Mouse (Mus musculus): ENCODE measurements around the gene Plekha1. TPM values are rescaled to one million over a fixed set of nuclear protein-coding genes. Genes with fewer than 3 reads are reported as not detected.

Plekha1 gene
- polyA plus RNA-seq, 1 experiment from 2014 or later, result 45.1 TPM

DNA sequence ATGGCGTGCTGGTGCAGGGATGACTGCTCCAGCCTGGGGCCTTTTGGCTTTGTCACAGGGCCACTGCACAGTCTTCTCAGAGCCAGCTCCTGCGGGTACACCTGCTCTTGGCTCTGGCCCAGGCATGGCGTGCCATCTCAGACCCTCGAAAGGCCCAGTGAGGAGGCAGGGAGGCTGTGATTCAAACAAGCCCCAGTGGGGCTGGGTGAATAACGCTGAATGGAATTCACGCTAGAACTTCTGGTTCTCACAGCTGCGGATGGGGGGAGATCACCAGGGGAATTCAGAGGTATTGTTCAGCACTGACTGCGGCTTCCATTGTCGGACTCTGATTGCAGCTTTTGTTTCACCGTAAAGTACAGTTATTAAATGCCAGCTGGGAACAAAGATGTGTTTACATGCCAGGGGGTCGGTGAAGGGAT lies 4.8 kb upstream of the Plekha1 start:
- WGBS, result 33% methylated on average over 11 of the region's 11 CpGs
- H3K9ac ChIP-seq, result no peak overlapping the region
- H3K27ac ChIP-seq, result no peak overlapping the region
- no peak overlapping the region for H3K4me2 ChIP-seq (replicated peaks)
- ATAC-seq (ENCODE audit: insufficient number of reproducible peaks, insufficient read depth, low FRiP score, low TSS enrichment), result no peak
- H3K9me3 ChIP-seq, result no peaks in the 10 kb centered on the region
- H3K27me3 ChIP-seq, result no peaks in the 10 kb centered on the region
- H3K36me3 ChIP-seq, result no peaks in the 10 kb centered on the region
- H3K4me3 ChIP-seq, result no peak overlapping the region
- peaks cover 13% of the 10 kb centered on the region; the same call in 1 of the 2 replicates for H3K4me1 ChIP-seq

DNA sequence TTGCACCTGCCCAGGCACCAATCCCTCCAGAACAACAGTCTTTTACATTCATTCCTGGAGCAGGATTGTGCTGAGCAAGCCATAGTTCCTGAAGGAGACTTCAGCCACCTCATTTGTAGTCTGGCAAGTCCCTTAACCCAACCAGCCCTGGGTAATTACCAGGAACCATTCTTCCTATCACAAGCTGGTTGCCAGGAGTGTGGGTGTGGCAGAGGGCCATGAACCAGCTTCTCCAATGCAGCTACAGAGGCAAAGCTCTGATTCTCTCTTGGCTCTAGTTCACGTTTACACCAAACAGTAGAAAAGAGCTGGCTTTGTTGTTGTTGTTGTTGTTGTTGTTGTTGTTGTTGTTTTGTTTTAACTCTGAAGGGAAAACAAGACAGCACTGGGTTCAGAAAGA lies 3.1 kb upstream of the Plekha1 start:
- Histone ChIP-seq H3K9me3 (no peaks in the 10 kb centered on the region), H3K27me3 (no peaks in the 10 kb centered on the region), H3K27ac (no peak overlapping the region), H3K9ac (no peak overlapping the region), H3K4me3 (no peak overlapping the region), H3K36me3 (no peaks in the 10 kb centered on the region), H3K4me1 (peaks cover 15% of the 10 kb centered on the region; the same call in 1 of the 2 replicates), H3K4me2 (replicated peaks) (no peak overlapping the region)
- WGBS, result 54% methylated on average over 1 of the region's 1 CpGs
- no peak for ATAC-seq (ENCODE audit: insufficient number of reproducible peaks, insufficient read depth, low FRiP score, low TSS enrichment)

DNA sequence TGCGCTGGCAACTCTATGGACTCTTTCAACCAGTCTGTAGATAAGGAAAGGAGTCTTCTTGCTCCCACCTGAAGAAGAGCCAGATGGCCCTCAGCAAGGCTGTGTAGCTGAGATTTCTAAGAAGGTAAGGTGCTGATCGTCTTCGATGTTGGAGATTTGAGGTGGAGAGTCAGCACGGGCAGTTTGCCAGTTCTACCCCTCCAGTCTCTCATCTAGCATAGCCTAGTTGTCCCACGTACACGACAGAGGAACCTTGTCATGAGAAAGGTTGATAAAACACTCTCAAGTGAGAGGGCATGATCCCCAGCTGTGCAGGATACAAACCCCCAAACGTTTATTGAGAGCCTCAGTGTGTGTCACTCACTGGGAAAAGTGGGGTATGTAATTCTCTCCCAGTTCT lies 845 bp upstream of the Plekha1 start:
- Histone ChIP-seq H3K27me3 (no peaks in the 10 kb centered on the region), H3K4me1 (peaks cover 15% of the 10 kb centered on the region; the same call in 1 of the 2 replicates), H3K27ac (no peak overlapping the region), H3K4me2 (replicated peaks) (no peak overlapping the region), H3K9me3 (no peaks in the 10 kb centered on the region), H3K9ac (no peak overlapping the region), H3K36me3 (no peaks in the 10 kb centered on the region), H3K4me3 (no peak overlapping the region)
- WGBS, result 78% methylated on average over 7 of the region's 7 CpGs
- no peak for ATAC-seq (ENCODE audit: insufficient number of reproducible peaks, insufficient read depth, low FRiP score, low TSS enrichment)

DNA sequence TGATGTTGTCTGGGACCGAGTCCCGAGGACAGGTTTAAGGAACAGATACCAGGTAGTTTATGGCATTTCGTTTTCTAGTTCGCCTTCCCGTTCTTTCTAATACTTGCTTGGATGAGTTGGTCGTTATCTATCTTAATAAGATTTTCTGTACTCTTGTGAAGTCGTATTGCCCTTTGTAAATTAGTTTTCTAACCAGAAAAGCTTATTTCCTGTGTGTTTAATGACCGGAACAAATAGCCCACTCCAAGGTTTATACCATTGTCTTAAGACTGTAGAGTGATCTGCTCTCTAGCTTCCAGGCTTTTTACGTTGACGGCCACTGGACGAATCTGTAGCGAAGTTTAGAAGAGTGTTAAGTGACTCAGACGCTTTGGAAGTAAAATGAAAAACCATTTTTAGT lies 1.1 kb downstream of the Plekha1 start:
- H3K36me3 ChIP-seq, result no peaks in the 10 kb centered on the region
- H3K4me2 ChIP-seq (replicated peaks), result peak overlapping the region; percentile 69
- H3K27ac ChIP-seq, result no peak overlapping the region
- 0 out of 2 replicates have a peak, but pooled peaks cover 2% of the 10 kb centered on the region for H3K4me1 ChIP-seq
- peak overlapping the region; percentile 87 for H3K4me3 ChIP-seq
- 1% methylated on average over 13 of the region's 13 CpGs for WGBS
- H3K27me3 ChIP-seq, result no peaks in the 10 kb centered on the region
- H3K9ac ChIP-seq, result peak overlapping the region; percentile 77
- no peak for ATAC-seq (ENCODE audit: insufficient number of reproducible peaks, insufficient read depth, low FRiP score, low TSS enrichment)
- no peaks in the 10 kb centered on the region for H3K9me3 ChIP-seq

DNA sequence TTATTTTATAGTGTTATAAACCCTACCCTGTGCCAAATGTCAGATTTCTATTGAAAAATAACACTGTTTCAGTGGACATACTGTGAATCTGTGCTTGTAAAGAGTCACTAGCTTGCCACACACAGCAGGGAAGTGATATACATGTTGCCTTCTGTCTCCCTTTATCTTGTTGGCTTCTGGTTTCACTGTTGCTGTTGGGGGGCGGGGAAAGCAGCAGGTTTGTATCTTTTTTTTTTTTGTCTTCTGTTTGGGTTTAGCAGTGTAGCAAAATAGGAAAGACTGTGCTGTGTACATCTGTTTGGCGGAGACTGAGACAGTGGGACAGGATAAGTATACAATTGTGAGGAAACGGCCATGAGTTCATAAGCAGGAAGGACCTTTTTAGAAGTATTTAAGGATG lies 1.7 kb downstream of the Plekha1 start:
- Histone ChIP-seq H3K27me3 (no peaks in the 10 kb centered on the region), H3K9ac (no peak overlapping the region), H3K4me1 (0 out of 2 replicates have a peak, but pooled peaks cover 2% of the 10 kb centered on the region), H3K4me3 (0 out of 2 replicates have a peak overlapping the region, but pooled peaks have one; percentile 10), H3K27ac (no peak overlapping the region), H3K9me3 (no peaks in the 10 kb centered on the region), H3K36me3 (no peaks in the 10 kb centered on the region), H3K4me2 (replicated peaks) (no peak overlapping the region)
- WGBS, result 71% methylated on average over 3 of the region's 3 CpGs
- ATAC-seq (ENCODE audit: insufficient number of reproducible peaks, insufficient read depth, low FRiP score, low TSS enrichment), result no peak

DNA sequence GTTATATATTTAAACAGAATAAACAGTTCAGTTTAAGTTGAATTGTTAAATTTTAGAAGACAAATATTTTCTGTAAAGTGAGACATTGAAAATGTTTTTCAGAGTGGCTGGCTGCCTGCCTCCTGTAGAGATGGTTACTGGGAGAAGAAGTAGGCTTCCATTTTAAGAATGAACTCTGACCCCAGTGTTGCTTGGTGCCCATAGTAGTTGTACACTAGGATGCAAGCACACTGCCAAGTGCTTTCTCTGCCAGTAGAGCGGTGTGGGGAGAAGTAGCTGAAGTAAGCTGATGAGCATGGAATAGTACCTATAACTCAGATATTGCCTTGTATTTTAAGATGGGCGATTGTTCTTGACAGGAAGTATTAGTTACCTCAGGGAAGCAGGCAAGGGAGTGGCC lies 18.6 kb downstream of the Plekha1 start:
- Histone ChIP-seq H3K27ac (no peak overlapping the region), H3K4me3 (no peak overlapping the region), H3K9ac (no peak overlapping the region), H3K27me3 (no peaks in the 10 kb centered on the region), H3K4me2 (replicated peaks) (no peak overlapping the region), H3K4me1 (no peaks in the 10 kb centered on the region), H3K36me3 (no peaks in the 10 kb centered on the region), H3K9me3 (no peaks in the 10 kb centered on the region)
- 89% methylated on average over 2 of the region's 2 CpGs for WGBS
- no peak for ATAC-seq (ENCODE audit: insufficient number of reproducible peaks, insufficient read depth, low FRiP score, low TSS enrichment)

DNA sequence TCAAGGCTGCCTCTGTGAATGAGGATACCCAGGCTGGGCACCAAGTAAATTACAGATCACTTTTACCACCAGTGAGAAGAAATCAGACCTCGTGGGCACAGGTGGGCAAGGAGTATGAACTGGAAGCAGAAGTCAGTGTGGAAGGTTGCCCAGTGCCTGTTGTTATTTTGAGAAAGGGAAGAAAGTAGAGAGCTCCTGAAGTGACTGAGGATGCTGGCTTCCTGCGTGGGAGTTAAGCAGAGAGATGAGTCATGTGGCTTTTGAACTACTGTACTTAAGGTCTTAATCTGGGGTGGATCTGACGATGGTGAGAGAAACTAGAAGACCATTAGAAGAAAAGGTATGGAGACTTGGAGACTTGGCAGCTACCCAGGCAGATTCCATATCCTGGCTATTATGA lies 20.7 kb downstream of the Plekha1 start:
- ATAC-seq (ENCODE audit: insufficient number of reproducible peaks, insufficient read depth, low FRiP score, low TSS enrichment), result no peak
- Histone ChIP-seq H3K27ac (no peak overlapping the region), H3K36me3 (no peaks in the 10 kb centered on the region), H3K9ac (no peak overlapping the region), H3K4me1 (no peaks in the 10 kb centered on the region), H3K9me3 (no peaks in the 10 kb centered on the region), H3K4me3 (no peak overlapping the region), H3K27me3 (no peaks in the 10 kb centered on the region), H3K4me2 (replicated peaks) (no peak overlapping the region)
- 88% methylated on average over 3 of the region's 3 CpGs for WGBS

DNA sequence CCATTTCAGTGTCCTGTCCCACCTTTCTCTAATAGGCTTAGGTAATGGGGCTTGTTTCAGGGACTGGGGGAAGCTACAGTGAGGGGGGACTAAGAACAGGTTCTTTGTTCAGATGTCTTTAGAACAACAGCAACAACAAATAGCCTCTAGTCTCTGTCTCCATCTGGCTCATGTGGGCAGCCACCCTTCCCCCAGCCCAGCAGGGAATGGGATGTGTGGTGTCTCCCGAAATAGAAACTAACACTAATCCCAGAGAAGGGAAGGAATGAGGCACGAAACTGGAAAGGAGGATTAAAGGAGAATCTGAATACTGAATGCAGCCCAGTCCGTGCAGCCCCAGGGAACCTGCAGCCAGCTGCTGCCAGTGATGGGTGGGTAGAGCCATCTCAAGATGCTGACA lies 22.4 kb downstream of the Plekha1 start:
- no peaks in the 10 kb centered on the region for H3K4me1 ChIP-seq
- H3K9me3 ChIP-seq, result no peaks in the 10 kb centered on the region
- WGBS, result 27% methylated on average over 3 of the region's 3 CpGs
- no peak overlapping the region for H3K4me3 ChIP-seq
- H3K27me3 ChIP-seq, result no peaks in the 10 kb centered on the region
- no peak overlapping the region for H3K4me2 ChIP-seq (replicated peaks)
- H3K9ac ChIP-seq, result no peak overlapping the region
- no peak overlapping the region for H3K27ac ChIP-seq
- ATAC-seq (ENCODE audit: insufficient number of reproducible peaks, insufficient read depth, low FRiP score, low TSS enrichment), result no peak
- peaks cover 6% of the 10 kb centered on the region; the same call in 1 of the 2 replicates for H3K36me3 ChIP-seq

DNA sequence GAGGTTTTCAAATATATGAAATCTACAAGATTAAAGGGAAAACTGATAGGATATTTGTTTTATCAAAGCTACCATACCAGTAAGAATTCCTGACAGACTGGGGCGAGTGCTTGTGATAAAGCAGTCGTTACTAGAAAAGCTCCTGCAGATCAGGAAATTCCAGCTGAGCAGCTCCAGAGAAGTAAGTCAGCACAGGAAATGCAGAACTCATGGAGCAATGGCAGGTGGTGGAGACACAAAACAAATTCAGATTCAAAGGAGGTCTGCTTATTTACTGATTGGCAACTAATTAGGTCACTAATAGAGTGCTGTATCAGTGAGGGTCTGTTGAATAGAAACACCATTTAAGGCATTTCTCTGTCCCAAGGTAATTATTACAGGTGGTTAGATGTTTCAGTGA lies 25.3 kb downstream of the Plekha1 start:
- H3K36me3 ChIP-seq, result peaks cover 6% of the 10 kb centered on the region; the same call in 1 of the 2 replicates
- H3K9ac ChIP-seq, result no peak overlapping the region
- no peaks in the 10 kb centered on the region for H3K4me1 ChIP-seq
- no peak overlapping the region for H3K27ac ChIP-seq
- no peak for ATAC-seq (ENCODE audit: insufficient number of reproducible peaks, insufficient read depth, low FRiP score, low TSS enrichment)
- H3K9me3 ChIP-seq, result no peaks in the 10 kb centered on the region
- H3K4me3 ChIP-seq, result no peak overlapping the region
- 34% methylated on average over 2 of the region's 2 CpGs for WGBS
- no peaks in the 10 kb centered on the region for H3K27me3 ChIP-seq
- no peak overlapping the region for H3K4me2 ChIP-seq (replicated peaks)

DNA sequence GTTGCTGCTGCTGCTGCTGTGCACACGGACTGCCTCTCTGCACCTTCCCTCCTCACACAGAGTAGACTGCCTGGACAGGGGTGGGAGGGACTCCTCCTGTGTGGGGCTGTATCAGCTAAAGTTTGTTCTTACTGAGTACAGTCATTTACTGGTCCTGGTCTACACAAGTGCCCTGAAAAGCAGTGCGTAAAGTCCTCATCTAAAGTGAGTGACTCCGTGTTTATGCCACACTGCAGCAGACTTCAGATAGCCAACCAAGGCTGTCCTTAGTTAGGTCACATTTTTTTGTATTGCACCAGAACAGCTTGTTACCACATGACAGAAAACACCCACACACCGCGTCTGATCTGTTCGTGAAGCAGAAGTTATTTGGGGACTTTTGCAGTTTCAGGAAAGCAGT lies 27.4 kb downstream of the Plekha1 start:
- WGBS, result 78% methylated on average over 6 of the region's 6 CpGs
- H3K4me1 ChIP-seq, result no peaks in the 10 kb centered on the region
- no peak overlapping the region for H3K4me2 ChIP-seq (replicated peaks)
- H3K9ac ChIP-seq, result no peak overlapping the region
- H3K27ac ChIP-seq, result no peak overlapping the region; the same call in 1 of the 2 replicates
- peaks cover 6% of the 10 kb centered on the region; the same call in 1 of the 2 replicates for H3K36me3 ChIP-seq
- no peak overlapping the region for H3K4me3 ChIP-seq
- H3K9me3 ChIP-seq, result no peaks in the 10 kb centered on the region
- no peak for ATAC-seq (ENCODE audit: insufficient number of reproducible peaks, insufficient read depth, low FRiP score, low TSS enrichment)
- no peaks in the 10 kb centered on the region for H3K27me3 ChIP-seq

DNA sequence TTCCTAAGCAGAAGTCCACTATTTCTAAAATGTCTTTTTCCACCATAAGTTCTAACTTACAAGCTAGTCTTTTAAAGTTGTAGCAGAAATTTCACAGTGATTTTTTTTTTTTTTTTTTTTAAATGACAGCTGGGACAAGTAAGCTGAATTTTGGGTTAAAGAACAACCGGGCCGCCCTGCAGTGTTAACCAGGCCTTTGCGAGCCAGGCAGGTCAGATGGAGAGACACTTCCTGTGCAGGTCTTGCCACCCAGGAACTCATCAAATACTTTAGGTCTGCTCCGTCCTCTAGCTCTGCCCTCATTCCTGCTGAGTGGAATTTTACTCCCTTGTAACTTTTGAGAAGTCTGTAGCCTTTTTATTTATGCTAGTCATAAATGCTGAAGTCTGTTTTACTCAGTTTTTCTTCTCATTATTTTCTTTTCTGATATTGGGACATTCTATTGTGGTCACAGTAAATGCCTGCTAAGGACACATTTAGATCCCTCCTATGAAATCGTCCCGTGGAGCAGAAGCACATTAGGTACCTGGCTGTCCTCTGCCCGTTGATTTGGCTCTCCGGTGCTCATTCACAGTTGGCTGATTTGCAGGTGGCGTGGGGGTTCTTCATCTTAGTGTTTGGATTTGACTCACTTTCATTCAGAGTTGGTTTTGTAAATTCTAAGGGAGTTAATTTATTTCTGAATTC lies 29.5 kb downstream of the Plekha1 start:
- WGBS, result 83% methylated on average over 9 of the region's 9 CpGs
- H3K4me1 ChIP-seq, result no peaks in the 10 kb centered on the region
- H3K4me3 ChIP-seq, result no peak overlapping the region
- no peaks in the 10 kb centered on the region for H3K9me3 ChIP-seq
- ATAC-seq (ENCODE audit: insufficient number of reproducible peaks, insufficient read depth, low FRiP score, low TSS enrichment), result no peak
- peaks cover 13% of the 10 kb centered on the region; the same call in 1 of the 2 replicates for H3K36me3 ChIP-seq
- H3K27ac ChIP-seq, result no peak overlapping the region
- no peaks in the 10 kb centered on the region for H3K27me3 ChIP-seq
- H3K4me2 ChIP-seq (replicated peaks), result no peak overlapping the region
- no peak overlapping the region for H3K9ac ChIP-seq

DNA sequence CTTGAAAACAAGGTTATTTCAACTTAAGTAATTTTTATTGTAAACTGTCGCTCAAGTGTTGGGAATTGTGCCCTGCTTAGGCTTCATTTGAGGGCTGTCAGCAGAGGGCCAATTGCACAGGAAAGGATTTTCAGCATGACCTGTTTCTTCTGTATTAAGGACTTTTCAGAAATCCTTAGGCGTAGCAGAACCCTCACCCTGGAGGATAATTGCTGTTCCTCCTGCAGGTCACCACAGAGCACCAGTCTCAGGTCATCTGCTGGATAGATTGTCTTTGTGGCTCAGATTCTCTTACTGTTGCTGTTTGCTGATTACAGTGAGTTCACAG lies 30.0 kb downstream of the Plekha1 start:
- Histone ChIP-seq H3K27ac (no peak overlapping the region), H3K9me3 (no peaks in the 10 kb centered on the region), H3K4me2 (replicated peaks) (no peak overlapping the region), H3K4me1 (no peaks in the 10 kb centered on the region), H3K27me3 (no peaks in the 10 kb centered on the region), H3K4me3 (no peak overlapping the region), H3K36me3 (peaks cover 13% of the 10 kb centered on the region; the same call in 1 of the 2 replicates), H3K9ac (no peak overlapping the region)
- WGBS, result 74% methylated on average over 2 of the region's 2 CpGs
- ATAC-seq (ENCODE audit: insufficient number of reproducible peaks, insufficient read depth, low FRiP score, low TSS enrichment), result no peak
